Mouse (Mus musculus) lung, adult 2 months (tissue): ENCODE data around the gene Hal.

Source experiments
- CTCF ChIP-seq: fragments of 200-500 bp; IDR thresholded peaks from 2 replicates; pipeline ENCODE4 v1.5.1; 2011; ENCODE audit warnings: mild to moderate bottlenecking, low read length, control low read depth; ENCODE audit not compliant: insufficient read depth
- POLR2A ChIP-seq: fragments of 200-500 bp; IDR thresholded peaks from 2 replicates; pipeline ENCODE4 v1.6.1; 2011; ENCODE audit warnings: low read depth, mild to moderate bottlenecking, control low read depth, low read length, borderline replicate concordance; ENCODE audit errors: extremely low read depth

GRCm38 (mm10) chr10:93515927-93516326, 27.4 kb downstream of the Hal start:
- TF ChIP-seq CTCF (no peak), POLR2A (no peak)
